Mouse (Mus musculus): Measurements from ENCODE around the gene Olfr798. TPM values are rescaled to one million over a fixed set of nuclear protein-coding genes. Genes with fewer than 3 reads are reported as not detected.

Olfr798 gene
- polyA plus RNA-seq (2012; rRNA removed), result not detected in 2 replicates

GRCm38 (mm10) chr10:129627834-129628233, at the start of gene Olfr798:
Gene Olfr798, minus strand, starts transcription at chr10:129627934.

DNA sequence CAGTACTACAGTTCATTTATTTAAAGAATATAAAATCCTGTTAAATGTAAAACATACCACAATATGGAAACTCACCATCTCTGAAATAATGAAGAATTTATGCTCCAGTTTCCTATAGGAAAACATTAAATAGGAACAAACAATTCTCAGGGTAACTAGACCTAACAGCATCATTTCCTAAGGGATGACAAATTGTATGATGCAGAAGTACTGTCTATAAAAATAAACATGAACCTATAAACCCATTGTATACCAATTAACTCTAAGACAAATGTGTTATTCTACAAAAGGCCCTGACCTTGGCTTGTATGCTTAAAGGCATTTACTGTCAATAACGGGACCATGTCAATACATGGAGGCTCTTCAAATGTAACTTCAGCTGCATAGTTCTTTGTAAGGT, 46.0 kb upstream of the Olfr798 start, which contains the start of gene Olfr801:
Gene Olfr801, minus strand, starts transcription at position 101 of the 400 bp plus-strand sequence.

GRCm38 (mm10) chr10:129657394-129657793, 29.7 kb upstream of the Olfr798 start, which contains the start of gene Olfr800:
Gene Olfr800, plus strand, starts transcription at chr10:129657694.

GRCm38 (mm10) chr10:129637184-129637583, 9.4 kb upstream of the Olfr798 start, which contains the start of gene Olfr799:
Gene Olfr799, plus strand, starts transcription at chr10:129637484.

GRCm38 (mm10) chr10:129612470-129612869, 15.3 kb downstream of the Olfr798 start, which contains the start of gene Olfr796:
Gene Olfr796, minus strand, starts transcription at chr10:129612570.

Other genes starting within 250 kb of the Olfr798 start
- 0.06 TPM in 2 replicates for gene Olfr784, start 243.9 kb downstream of the Olfr798 start, polyA plus RNA-seq (2012; rRNA removed)
- gene Olfr785, start 222.5 kb downstream of the Olfr798 start, polyA plus RNA-seq (2012; rRNA removed), result not detected in 2 replicates
- gene Olfr786, start 200.6 kb downstream of the Olfr798 start, polyA plus RNA-seq (2012; rRNA removed), result not detected in 2 replicates
- 0.01 TPM in 1 of 2 replicates, not detected in the other for gene Olfr787, start 166.1 kb downstream of the Olfr798 start, polyA plus RNA-seq (2012; rRNA removed)
- not detected in 2 replicates for gene Olfr788, start 156.9 kb downstream of the Olfr798 start, polyA plus RNA-seq (2012; rRNA removed)
- gene Olfr789, start 143.2 kb downstream of the Olfr798 start, polyA plus RNA-seq (2012; rRNA removed), result not detected in 2 replicates
- not detected in 2 replicates for gene Olfr790, start 129.4 kb downstream of the Olfr798 start, polyA plus RNA-seq (2012; rRNA removed)
- gene Olfr791, start 106.1 kb downstream of the Olfr798 start, polyA plus RNA-seq (2012; rRNA removed), result not detected in 2 replicates
- gene Olfr792, start 88.8 kb downstream of the Olfr798 start, polyA plus RNA-seq (2012; rRNA removed), result not detected in 2 replicates
- gene Olfr794, start 60.3 kb downstream of the Olfr798 start, polyA plus RNA-seq (2012; rRNA removed), result not detected in 2 replicates
- gene Olfr796, start 15.4 kb downstream of the Olfr798 start, polyA plus RNA-seq (2012; rRNA removed), result not detected in 2 replicates
- not detected in 2 replicates for gene Olfr799, start 9.6 kb upstream of the Olfr798 start, polyA plus RNA-seq (2012; rRNA removed)
- gene Olfr800, start 29.8 kb upstream of the Olfr798 start, polyA plus RNA-seq (2012; rRNA removed), result not detected in 2 replicates
- gene Olfr801, start 45.9 kb upstream of the Olfr798 start, polyA plus RNA-seq (2012; rRNA removed), result not detected in 2 replicates
- not detected in 2 replicates for gene Olfr802, start 60.2 kb upstream of the Olfr798 start, polyA plus RNA-seq (2012; rRNA removed)
- gene Olfr803, start 66.4 kb upstream of the Olfr798 start, polyA plus RNA-seq (2012; rRNA removed), result not detected in 2 replicates
- not detected in 2 replicates for gene Olfr804, start 75.3 kb upstream of the Olfr798 start, polyA plus RNA-seq (2012; rRNA removed)
- not detected in 2 replicates for gene Olfr805, start 101.4 kb upstream of the Olfr798 start, polyA plus RNA-seq (2012; rRNA removed)
- not detected in 2 replicates for gene Olfr806, start 114.0 kb upstream of the Olfr798 start, polyA plus RNA-seq (2012; rRNA removed)
- not detected in 2 replicates for gene Olfr807, start 129.9 kb upstream of the Olfr798 start, polyA plus RNA-seq (2012; rRNA removed)
- not detected in 2 replicates for gene Olfr808, start 137.5 kb upstream of the Olfr798 start, polyA plus RNA-seq (2012; rRNA removed)
- gene Olfr809, start 146.7 kb upstream of the Olfr798 start, polyA plus RNA-seq (2012; rRNA removed), result not detected in 2 replicates
- not detected in 2 replicates for gene Olfr810, start 167.0 kb upstream of the Olfr798 start, polyA plus RNA-seq (2012; rRNA removed)
- gene Olfr811, start 176.5 kb upstream of the Olfr798 start, polyA plus RNA-seq (2012; rRNA removed), result not detected in 2 replicates
- gene Olfr812, start 218.2 kb upstream of the Olfr798 start, polyA plus RNA-seq (2012; rRNA removed), result not detected in 2 replicates
- not detected in 2 replicates for gene Olfr813, start 227.4 kb upstream of the Olfr798 start, polyA plus RNA-seq (2012; rRNA removed)

Data from central nervous system, embryonic 14 days (tissue).